8 mouse cellular contexts compared by ENCODE assay signal in genomic region chr13:59584481-59584880, GRCm38 (mm10). TPM values are rescaled to one million over a fixed set of nuclear protein-coding genes. Genes with fewer than 3 reads are reported as not detected.
A peak's percentile ranks its signal among the peaks of the same experiment; 100 is the strongest.
DNase-seq lines count a peak whose midpoint lies in the region; ATAC-seq lines count a peak whose summit lies in the region.

No protein-coding gene starts in this region.

- intact Hi-C loops in left cerebral cortex, postnatal 4 days (cut with DNase I) = loop anchor here (10.0 kb wide), 1 partner anchor 950 kb away; no protein-coding TSS in a partner anchor

- 0 out of 2 replicates have a peak, but pooled peaks cover under 1% of the 10 kb centered on the region for H3K36me3 ChIP-seq in intestine, embryonic 16.5 days (ENCODE audit: control insufficient read depth, insufficient read depth, low read length)

- no peaks in the 10 kb centered on the region for H3K27me3 ChIP-seq in intestine, embryonic 16.5 days (replicated peaks; ENCODE audit: control insufficient read depth, insufficient read depth, low read length)

- peaks cover 22% of the 10 kb centered on the region for H3K4me1 ChIP-seq in intestine, embryonic 16.5 days (ENCODE audit: control insufficient read depth, insufficient read depth, low read length)

- peak; percentile 18; the same call in 1 of the 2 replicates for ATAC-seq in granulocyte monocyte progenitor cell, adult 5-6 weeks (replicated peaks; ENCODE audit: poor library complexity, severe bottlenecking)
- ATAC-seq in intestine, embryonic 16.5 days = peak; percentile 58
- peak; percentile 22 for ATAC-seq in megakaryocyte progenitor cell, adult 5-6 weeks (replicated peaks; ENCODE audit: poor library complexity)
- no peak for ATAC-seq in monocyte, adult 5-6 weeks (replicated peaks; ENCODE audit: insufficient number of reproducible peaks, low FRiP score, low TSS enrichment, poor library complexity, severe bottlenecking)

- peak overlapping the region; percentile 69 for H3K9ac ChIP-seq in intestine, embryonic 16.5 days (ENCODE audit: low read depth, low read length)

- H3K9me3 ChIP-seq in intestine, embryonic 16.5 days (ENCODE audit: control insufficient read depth, low read length) = no peaks in the 10 kb centered on the region

- peak; percentile 63 for DNase-seq in adrenal gland, postnatal 14 days
- peak; percentile 55 for DNase-seq in embryo, embryonic 9.5 days (ENCODE audit: extremely low spot score)
- DNase-seq in left cerebral cortex, postnatal 4 days = peak; percentile 59
- DNase-seq in right cerebral cortex, postnatal 4 days = peak; percentile 48

- peak overlapping the region; percentile 97 for H3K4me3 ChIP-seq in intestine, embryonic 16.5 days (ENCODE audit: low read length)

- H3K27ac ChIP-seq in intestine, embryonic 16.5 days (ENCODE audit: low read length) = peak overlapping the region; percentile 25

- peak overlapping the region; percentile 84 for H3K4me2 ChIP-seq in intestine, embryonic 16.5 days (ENCODE audit: low read depth, low read length)

- WGBS in intestine, embryonic 16.5 days = 3% methylated on average over 9 of the region's 9 CpGs

RNA-seq across cellular contexts. Expression of gene Agtpbp1, which starts 0.5 kb away (rescaled TPM):
- total RNA-seq in adrenal gland, postnatal 14 days (2021) = 29.6 and 32.2 TPM in 2 replicates
- total RNA-seq in granulocyte monocyte progenitor cell, adult 5-6 weeks (2014; fragmentation: Nextera tagmentation) = 31.0 and 68.9 TPM in 2 replicates
- total RNA-seq in granulocyte monocyte progenitor cell, adult 5-6 weeks (2017) = 56.4 and 67.5 TPM in 2 replicates
- polyA plus RNA-seq in intestine, embryonic 16.5 days (2015; fragmentation: Nextera tagmentation; extraction: Ambion mirVana) = 10.2 and 10.7 TPM in 2 replicates
- 100 to 1,000 TPM; 329 to 336 TPM for total RNA-seq in left cerebral cortex, postnatal 4 days (2021)
- 44.3 and 45.6 TPM in 2 replicates for total RNA-seq in megakaryocyte progenitor cell, adult 5-6 weeks (2015)
- 46.6 and 55.7 TPM in 2 replicates for total RNA-seq in megakaryocyte progenitor cell, adult 5-6 weeks (2017)
- total RNA-seq in monocyte, adult 5-6 weeks (2017) = 36.3 to 81.8 TPM (median 81.6 TPM) in 3 replicates

RNA-seq across cellular contexts. Expression of gene Naa35, which starts 0.6 kb away (rescaled TPM):
- 58.4 and 60.0 TPM in 2 replicates for total RNA-seq in adrenal gland, postnatal 14 days (2021)
- 76.3 and 98.6 TPM in 2 replicates for total RNA-seq in granulocyte monocyte progenitor cell, adult 5-6 weeks (2014; fragmentation: Nextera tagmentation)
- 29.1 and 53.0 TPM in 2 replicates for total RNA-seq in granulocyte monocyte progenitor cell, adult 5-6 weeks (2017)
- polyA plus RNA-seq in intestine, embryonic 16.5 days (2015; fragmentation: Nextera tagmentation; extraction: Ambion mirVana) = 61.2 and 67.8 TPM in 2 replicates
- 100 to 1,000 TPM; 129 to 143 TPM for total RNA-seq in left cerebral cortex, postnatal 4 days (2021)
- 59.8 and 66.4 TPM in 2 replicates for total RNA-seq in megakaryocyte progenitor cell, adult 5-6 weeks (2015)
- total RNA-seq in megakaryocyte progenitor cell, adult 5-6 weeks (2017) = 35.5 and 42.6 TPM in 2 replicates
- total RNA-seq in monocyte, adult 5-6 weeks (2017) = 23.8 to 64.8 TPM (median 30.9 TPM) in 3 replicates
